Mouse (Mus musculus) testis, adult 2 months (tissue): Measurements from ENCODE around the gene Efna1. TPM values are rescaled to one million over a fixed set of nuclear protein-coding genes. Genes with fewer than 3 reads are reported as not detected.

Experiments used
- H3K27ac ChIP-seq: fragments of 200-500 bp; 2 replicates; pipeline ENCODE4 v1.5.1; 2012; ENCODE audit warnings: low read depth, low read length; ENCODE audit not compliant: control insufficient read depth, insufficient read depth
- H3K27me3 ChIP-seq: fragments of 200-500 bp; 2 replicates; pipeline ENCODE4 v1.6.1; 2012; ENCODE audit warnings: mild to moderate bottlenecking, low read length, moderate library complexity; ENCODE audit not compliant: control insufficient read depth, insufficient read depth
- H3K36me3 ChIP-seq: fragments of 200-500 bp; 2 replicates; pipeline ENCODE4 v1.6.1; 2012; ENCODE audit warnings: mild to moderate bottlenecking, low read length; ENCODE audit not compliant: control insufficient read depth, insufficient read depth
- H3K4me1 ChIP-seq: fragments of 200-500 bp; 2 replicates; pipeline ENCODE4 v1.6.1; 2012; ENCODE audit warnings: low read length; ENCODE audit not compliant: control insufficient read depth, insufficient read depth
- H3K4me3 ChIP-seq: fragments of 200-500 bp; 2 replicates; pipeline ENCODE4 v1.5.1; 2012; ENCODE audit warnings: low read depth, mild to moderate bottlenecking, low read length, moderate library complexity, mixed read lengths; ENCODE audit not compliant: control insufficient read depth
- CTCF ChIP-seq: fragments of 200-500 bp; IDR thresholded peaks from 2 replicates; pipeline ENCODE4 v1.5.1; 2012; ENCODE audit warnings: low read depth, mild to moderate bottlenecking, inconsistent platforms, low read length, moderate library complexity; ENCODE audit not compliant: control insufficient read depth, insufficient read depth, insufficient replicate concordance
- POLR2A ChIP-seq: fragments of 200-500 bp; IDR thresholded peaks from 2 replicates; pipeline ENCODE4 v1.6.1; 2012; ENCODE audit warnings: low read depth, mild to moderate bottlenecking, inconsistent platforms, low read length, moderate library complexity; ENCODE audit not compliant: control insufficient read depth
- polyA plus RNA-seq: library from polyadenylated mRNA; depleted of rRNA; stranded (reverse); fragments of >200 nt; gene quantifications from 2 replicates; pipeline ENCODE4 v1.2.3, GENCODE M21; 2012

The Efna1 gene
- polyA plus RNA-seq, 1 experiment: 1.1 TPM

DNA sequence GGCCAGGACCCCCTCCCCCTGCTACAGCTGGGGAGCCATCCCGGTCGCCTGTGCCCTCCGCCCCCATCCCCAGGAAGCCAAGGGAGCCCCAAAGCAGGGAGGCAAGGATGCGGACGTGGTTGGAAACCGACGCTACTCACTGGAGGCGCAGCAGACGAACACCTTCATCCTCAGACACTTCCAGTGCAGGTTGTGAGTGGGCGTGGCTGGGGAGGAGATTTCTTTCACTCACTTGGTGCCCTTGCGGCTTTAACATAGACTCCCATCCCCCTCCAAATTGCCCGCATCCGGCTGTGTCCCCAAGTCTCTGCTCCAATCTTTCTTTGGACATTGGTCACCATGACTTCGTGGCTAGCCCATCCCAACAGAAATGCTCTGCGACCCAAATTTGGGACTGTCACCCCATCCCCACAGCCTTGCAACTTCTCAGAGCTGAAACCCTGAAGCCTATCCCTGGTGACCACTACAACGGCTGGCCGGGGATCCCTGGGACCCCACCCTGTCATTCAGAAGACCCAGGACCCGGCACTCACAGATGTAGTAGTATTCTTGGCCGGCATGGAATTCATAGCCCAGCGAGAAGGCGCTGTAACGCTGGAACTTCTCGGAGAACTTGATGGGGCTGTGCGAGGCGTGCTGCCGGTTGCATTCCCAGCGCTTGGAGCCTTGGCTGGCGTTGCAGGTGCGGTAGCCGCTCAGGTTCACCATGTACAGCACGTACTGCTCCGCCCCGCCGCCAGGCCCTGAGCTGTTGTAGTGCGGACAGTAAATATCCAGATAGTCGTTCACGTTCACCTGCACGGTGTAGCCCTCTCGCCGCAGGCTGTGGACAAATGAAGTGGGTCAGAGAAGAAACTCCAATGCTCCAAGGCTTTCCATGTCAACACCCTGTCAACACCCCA, 35.2 kb upstream of the Efna1 start:
- H3K36me3 ChIP-seq: no peaks in the 10 kb centered on the region
- no peak overlapping the region for H3K27ac ChIP-seq
- peaks cover 52% of the 10 kb centered on the region for H3K4me1 ChIP-seq
- peak overlapping the region; percentile 66 for H3K4me3 ChIP-seq
- no peak for TF ChIP-seq POLR2A
- TF ChIP-seq CTCF: no peak
- no peaks in the 10 kb centered on the region for H3K27me3 ChIP-seq

DNA sequence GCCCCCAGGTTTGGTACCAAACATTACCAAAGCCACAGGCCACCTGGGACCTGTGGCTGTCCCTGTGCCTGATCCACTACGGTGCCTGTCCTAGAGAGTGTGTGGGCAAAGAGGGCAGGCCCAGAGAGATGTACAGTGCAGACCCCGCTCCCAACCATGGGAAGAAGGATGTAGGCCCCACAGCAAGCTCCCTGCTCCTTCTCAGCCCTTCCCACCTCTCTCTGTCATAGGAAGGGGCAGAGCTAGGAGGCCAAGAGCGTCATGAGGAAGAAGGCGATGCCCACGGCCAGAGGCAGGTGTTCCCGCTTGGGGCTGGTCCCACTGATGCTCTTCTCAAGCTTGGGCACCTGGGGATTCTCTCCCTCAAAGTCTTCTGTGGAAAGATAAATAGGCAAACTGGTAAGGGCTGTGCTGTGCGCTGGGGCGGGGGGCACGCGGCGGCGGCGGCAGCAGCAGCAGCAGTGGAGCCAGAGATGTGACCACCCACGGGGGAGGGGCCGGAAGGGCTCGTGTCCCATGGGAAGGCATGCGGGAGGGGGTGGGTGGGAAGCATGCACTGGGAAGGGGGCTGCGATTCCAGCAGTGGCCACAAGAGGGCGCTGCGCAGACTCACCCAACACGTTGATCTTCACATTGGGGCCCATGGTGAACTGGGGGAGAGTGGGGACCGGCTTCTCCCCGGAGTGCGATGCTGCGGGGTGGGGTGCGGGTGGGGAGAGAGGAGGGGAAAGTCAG, 34.4 kb upstream of the Efna1 start:
- H3K36me3 ChIP-seq: no peaks in the 10 kb centered on the region
- peaks cover 44% of the 10 kb centered on the region for H3K4me1 ChIP-seq
- no peak overlapping the region; the same call in 1 of the 2 replicates for H3K4me3 ChIP-seq
- no peak overlapping the region for H3K27ac ChIP-seq
- no peaks in the 10 kb centered on the region for H3K27me3 ChIP-seq
- TF ChIP-seq CTCF (peak; percentile 99), POLR2A (no peak)

DNA sequence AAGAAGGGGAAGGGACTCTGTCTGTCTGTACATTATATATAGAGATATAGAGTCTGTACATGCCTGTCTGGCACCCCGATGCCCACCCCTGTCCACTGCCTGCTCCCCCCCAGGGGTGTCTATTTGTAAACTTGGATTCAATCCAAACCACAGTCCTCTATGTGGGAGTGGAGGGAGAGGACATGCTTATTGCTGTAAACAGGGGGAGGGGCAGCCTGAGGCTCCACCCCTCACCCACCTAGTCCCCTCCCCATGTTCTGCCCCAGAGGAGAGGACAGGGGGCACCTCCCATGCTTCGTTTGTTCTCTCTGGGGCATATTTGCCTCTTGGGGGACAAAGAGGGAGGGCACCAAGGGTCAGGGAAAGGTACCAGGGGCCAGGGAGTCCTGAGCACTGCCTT, 33.8 kb upstream of the Efna1 start:
- TF ChIP-seq POLR2A: no peak
- no peak for TF ChIP-seq CTCF
- H3K4me1 ChIP-seq: peaks cover 38% of the 10 kb centered on the region
- H3K27me3 ChIP-seq: no peaks in the 10 kb centered on the region

DNA sequence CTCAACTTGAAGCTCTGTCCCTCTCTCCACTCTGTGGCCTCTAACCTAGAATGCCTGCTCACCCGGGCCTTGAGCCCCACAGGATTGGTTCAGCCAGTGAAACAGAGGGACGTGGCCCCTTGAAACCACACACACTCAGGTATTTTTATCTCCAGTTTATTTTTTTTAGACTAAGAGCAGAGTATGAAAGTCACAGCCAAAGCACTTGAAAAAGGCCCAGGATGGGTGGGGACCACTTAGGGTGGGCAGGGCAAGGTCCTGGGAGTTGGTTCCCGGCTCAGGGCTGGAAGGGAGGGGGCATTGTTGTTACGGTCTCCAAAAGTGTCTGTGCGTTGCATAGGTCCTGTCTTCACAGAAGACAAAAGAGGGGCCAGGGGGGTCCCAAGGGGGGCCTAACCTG, 33.4 kb upstream of the Efna1 start:
- TF ChIP-seq CTCF (no peak), POLR2A (no peak)
- Histone ChIP-seq H3K27me3 (no peaks in the 10 kb centered on the region), H3K4me3 (no peak overlapping the region)

More for the DNA sequence above, 33.8 kb upstream of the Efna1 start:
- H3K27ac ChIP-seq: no peak overlapping the region
- no peaks in the 10 kb centered on the region for H3K36me3 ChIP-seq
- H3K4me3 ChIP-seq: no peak overlapping the region

DNA sequence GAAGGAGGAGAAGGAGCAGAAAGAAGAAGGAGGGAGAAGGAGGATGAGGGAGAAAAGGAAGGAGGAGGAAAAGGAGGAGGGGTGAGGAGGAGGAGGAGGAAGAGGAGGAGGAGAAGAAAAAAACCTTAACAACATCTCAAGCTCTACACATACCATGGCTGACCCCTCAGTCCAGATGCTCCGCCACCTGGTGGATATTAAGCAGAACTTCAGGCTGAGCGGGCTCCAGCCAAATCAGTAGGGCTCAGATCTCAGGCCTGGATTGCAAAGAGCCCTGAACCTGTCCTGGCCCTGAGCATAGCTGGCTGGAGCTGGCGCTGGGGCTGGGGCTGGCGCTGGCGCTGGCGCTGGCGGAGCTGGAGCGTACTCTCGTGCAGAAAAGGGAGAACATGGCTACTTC, 27.1 kb upstream of the Efna1 start:
- Histone ChIP-seq H3K36me3 (no peaks in the 10 kb centered on the region), H3K27me3 (no peaks in the 10 kb centered on the region), H3K27ac (no peak overlapping the region), H3K4me3 (no peak overlapping the region), H3K4me1 (peaks cover 2% of the 10 kb centered on the region; the same call in 1 of the 2 replicates)
- TF ChIP-seq CTCF: peak; percentile 77; the same call in 1 of the 2 replicates
- no peak for TF ChIP-seq POLR2A

More for the DNA sequence above, 33.4 kb upstream of the Efna1 start:
- Histone ChIP-seq H3K27ac (no peak overlapping the region), H3K36me3 (no peaks in the 10 kb centered on the region), H3K4me1 (peaks cover 37% of the 10 kb centered on the region)

DNA sequence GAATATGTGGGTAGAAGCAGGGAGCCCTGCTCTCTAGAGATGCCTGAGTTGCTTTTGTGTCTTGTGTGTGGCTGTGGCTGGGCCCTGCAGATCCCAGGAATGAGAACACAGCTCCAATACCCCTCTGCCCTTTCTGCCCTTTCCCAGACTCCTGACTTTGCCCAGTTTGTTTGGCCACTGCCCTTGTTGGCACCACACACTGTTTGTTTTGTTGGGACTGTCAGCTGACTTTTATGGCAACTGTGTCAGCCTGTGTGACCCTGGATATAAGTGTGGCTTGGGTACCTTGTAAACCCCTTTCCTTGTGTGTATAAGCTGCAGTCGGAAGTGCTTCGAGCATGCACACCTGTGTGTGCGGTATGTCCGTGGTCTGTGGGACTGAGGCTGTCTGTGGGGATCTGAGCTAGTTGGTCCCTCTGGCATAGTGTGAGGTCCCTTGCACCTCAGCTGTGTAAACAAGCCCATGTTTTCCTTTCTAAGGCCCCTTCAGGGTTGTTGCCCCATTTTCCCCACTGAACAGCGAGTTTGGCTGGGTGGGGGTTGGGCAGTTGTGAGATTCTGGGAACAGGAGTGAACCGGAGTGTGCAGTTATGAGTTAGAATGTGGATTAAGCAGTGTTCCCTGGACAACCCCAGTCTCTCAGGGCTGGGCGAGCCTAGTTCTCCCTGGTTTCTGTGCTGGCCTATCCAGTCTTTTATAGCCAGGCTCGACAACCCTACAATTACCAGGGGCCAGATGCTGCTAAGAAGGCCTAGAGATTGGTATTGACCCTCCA, 24.8 kb upstream of the Efna1 start:
- no peak for TF ChIP-seq CTCF
- no peak for TF ChIP-seq POLR2A
- no peak overlapping the region for H3K27ac ChIP-seq
- H3K4me1 ChIP-seq: peaks cover 2% of the 10 kb centered on the region; the same call in 1 of the 2 replicates
- no peaks in the 10 kb centered on the region for H3K27me3 ChIP-seq
- H3K4me3 ChIP-seq: no peak overlapping the region
- H3K36me3 ChIP-seq: no peaks in the 10 kb centered on the region

DNA sequence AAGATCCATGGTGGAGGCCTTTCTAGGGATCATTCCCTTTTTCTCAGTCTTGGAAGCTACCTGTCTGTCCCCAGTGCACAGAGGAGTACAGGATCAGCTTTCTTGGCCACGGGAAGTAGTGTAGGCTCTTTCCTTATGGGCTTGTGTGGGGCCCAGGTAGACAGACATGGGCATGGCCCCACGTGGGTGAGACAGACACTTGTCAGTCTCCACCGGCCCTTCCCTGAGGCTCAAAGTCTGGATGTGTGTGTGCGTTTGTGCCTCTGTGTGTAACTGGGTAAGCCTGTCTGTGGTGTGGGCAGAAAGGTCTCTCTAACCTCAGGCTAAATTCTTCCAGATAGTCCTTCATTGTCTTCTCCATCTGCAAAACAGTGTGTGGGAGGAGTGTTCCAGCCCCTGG, 24.2 kb upstream of the Efna1 start:
- no peaks in the 10 kb centered on the region for H3K27me3 ChIP-seq
- peaks cover 2% of the 10 kb centered on the region; the same call in 1 of the 2 replicates for H3K4me1 ChIP-seq
- no peak for TF ChIP-seq CTCF
- TF ChIP-seq POLR2A: no peak
- no peak overlapping the region for H3K4me3 ChIP-seq
- no peaks in the 10 kb centered on the region for H3K36me3 ChIP-seq
- no peak overlapping the region for H3K27ac ChIP-seq
